Mouse (Mus musculus) midbrain, embryonic 14.5 days (tissue): ENCODE results near the gene Specc1. TPM values are rescaled to one million over a fixed set of nuclear protein-coding genes. Genes with fewer than 3 reads are reported as not detected.
A peak's percentile ranks its signal among the peaks of the same experiment; 100 is the strongest.

ENCODE experiments used
- ATAC-seq: fragments of 200-750 bp; cut with Nextera tagmentation; 2 replicates; pipeline ENCODE4 v1.8.0; 2017; ENCODE audit warnings: moderate number of reproducible peaks, moderate library complexity; ENCODE audit not compliant: low FRiP score, low TSS enrichment
- DNase-seq: peaks from one replicate; pipeline ENCODE4 v3.0.0-alpha.2; 2015
- H3K27ac ChIP-seq: fragments of 300-500 bp; sonication (generic); replicated peaks from 2 replicates; pipeline ENCODE4 v1.5.1; 2014; ENCODE audit warnings: mild to moderate bottlenecking, low read depth, low read length, moderate library complexity
- H3K27me3 ChIP-seq: fragments of 300-500 bp; sonication (generic); 2 replicates; pipeline ENCODE4 v1.6.1; 2014; ENCODE audit warnings: low read length, control low read depth, mixed read lengths; ENCODE audit not compliant: control insufficient read depth, insufficient read depth
- H3K36me3 ChIP-seq: fragments of 300-500 bp; sonication (generic); 2 replicates; pipeline ENCODE4 v1.6.1; 2014; ENCODE audit warnings: low read length, control low read depth; ENCODE audit not compliant: control insufficient read depth, insufficient read depth
- H3K4me1 ChIP-seq: fragments of 300-500 bp; sonication (generic); 2 replicates; pipeline ENCODE4 v1.6.1; 2014; ENCODE audit warnings: mild to moderate bottlenecking, antibody characterized with exemption, low read length, control low read depth; ENCODE audit not compliant: control insufficient read depth, insufficient read depth
- H3K4me2 ChIP-seq: fragments of 300-500 bp; sonication (generic); 2 replicates; pipeline ENCODE4 v1.6.1; 2014; ENCODE audit warnings: mild to moderate bottlenecking, low read length, moderate library complexity
- H3K4me3 ChIP-seq: fragments of 300-500 bp; sonication (generic); replicated peaks from 2 replicates; pipeline ENCODE4 v1.5.1; 2014; ENCODE audit warnings: low read depth, low read length
- H3K9ac ChIP-seq: fragments of 300-500 bp; sonication (generic); replicated peaks from 2 replicates; pipeline ENCODE4 v1.6.1; 2014; ENCODE audit warnings: mild to moderate bottlenecking, low read length, moderate library complexity
- H3K9me3 ChIP-seq: fragments of 300-500 bp; sonication (generic); 2 replicates; pipeline ENCODE4 v1.6.1; 2016; ENCODE audit warnings: low read length, control low read depth, mixed read lengths; ENCODE audit not compliant: control insufficient read depth
- WGBS: fragments of 180-500 bp; shearing (Covaris S2); extraction: QIAGEN DNeasy Blood & Tissue Kit; methylation state at CpG from one replicate; pipeline ENCODE4 v1.1.7; 2014; 5-methylcytosine and 5-hydroxymethylcytosine counted together
- polyA plus RNA-seq: library from polyadenylated mRNA; unstranded; fragments of >200 nt; fragmentation: Nextera tagmentation; extraction: Ambion mirVana; gene quantifications from 2 replicates; pipeline ENCODE4 v1.2.1, GENCODE M21; 2014

The Specc1 gene
- 9.7 and 16.6 TPM in 2 replicates for polyA plus RNA-seq

DNA sequence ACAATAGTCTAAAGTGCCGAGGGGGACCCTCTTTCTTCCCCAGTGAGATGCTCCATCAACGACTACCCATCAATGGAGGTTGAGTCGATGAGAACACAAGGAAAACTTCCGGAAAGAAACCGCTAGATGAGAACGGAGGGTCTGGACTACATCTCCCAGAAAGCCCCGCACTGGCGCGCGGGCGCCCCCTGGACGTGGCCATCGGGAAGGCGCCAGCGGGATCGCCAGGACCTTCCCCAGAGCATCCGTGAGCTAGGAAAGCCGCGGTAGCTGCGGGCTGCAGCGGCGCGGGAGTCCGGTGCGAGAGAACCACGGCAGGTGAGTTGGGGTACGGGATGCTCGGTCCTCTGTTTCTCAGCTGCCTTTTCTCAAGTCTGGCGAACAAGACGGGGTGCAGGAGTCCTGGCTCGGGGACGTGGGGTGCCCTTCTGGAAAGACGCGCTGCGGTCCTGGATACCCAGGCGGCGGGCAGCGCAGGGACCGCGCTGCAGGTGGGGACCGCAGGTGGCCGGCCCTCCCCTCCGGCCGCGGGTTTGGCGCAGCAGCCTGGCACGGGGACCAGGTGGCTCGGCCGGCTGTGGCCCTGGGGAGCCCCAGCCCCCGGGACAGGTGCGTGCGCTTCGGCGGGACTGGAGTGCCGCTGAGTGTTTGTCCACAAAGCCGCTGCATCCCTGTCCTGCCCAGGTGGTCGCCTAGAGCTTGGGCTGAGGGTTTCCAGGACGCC is at the start of gene Specc1:
Specc1 (plus strand) TSS at position 192 of the 724 bp plus-strand sequence.
- peak within 1 kb of the TSS; percentile 100 for H3K4me2 ChIP-seq
- H3K27ac ChIP-seq = no peak within 1 kb of the TSS
- WGBS = under 1% methylated on average over 58 of the region's 58 CpGs
- no peaks in the 10 kb centered on the region for H3K36me3 ChIP-seq
- no peaks in the 10 kb centered on the region for H3K4me1 ChIP-seq
- 0 out of 2 replicates have a peak, but pooled peaks cover 6% of the 10 kb centered on the region for H3K27me3 ChIP-seq
- ATAC-seq = peak; percentile 92
- no peaks in the 10 kb centered on the region for H3K9me3 ChIP-seq
- peak within 1 kb of the TSS; percentile 66 for H3K4me3 ChIP-seq
- peak; percentile 95 for DNase-seq
- peak within 1 kb of the TSS; percentile 52 for H3K9ac ChIP-seq

DNA sequence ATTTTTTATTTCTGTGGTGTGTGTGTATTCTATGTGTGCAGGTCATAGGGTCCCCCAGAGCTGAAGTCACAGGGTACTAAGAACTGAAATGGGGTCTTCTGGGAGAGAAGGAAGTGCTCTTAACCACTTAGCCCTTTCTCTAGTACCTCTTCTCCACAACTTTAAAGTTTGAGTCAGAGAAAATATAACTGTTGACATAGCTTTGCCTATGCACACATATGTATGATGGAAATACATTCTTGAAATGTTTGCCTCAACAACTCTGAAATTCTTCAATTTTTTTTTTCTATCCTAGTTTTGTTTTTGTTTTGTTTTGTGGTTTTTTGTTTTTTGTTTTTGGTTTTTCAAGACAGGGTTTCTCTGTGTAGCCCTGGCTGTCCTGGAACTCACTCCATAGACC is 48.2 kb upstream of the Specc1 start:
- no peak overlapping the region for H3K4me3 ChIP-seq
- H3K27ac ChIP-seq = no peak overlapping the region
- no peaks in the 10 kb centered on the region for H3K9me3 ChIP-seq
- no peak overlapping the region for H3K9ac ChIP-seq
- DNase-seq = no peak
- H3K36me3 ChIP-seq = peaks cover 50% of the 10 kb centered on the region
- no peaks in the 10 kb centered on the region for H3K27me3 ChIP-seq
- no peaks in the 10 kb centered on the region for H3K4me1 ChIP-seq
- no peak overlapping the region for H3K4me2 ChIP-seq
- no peak for ATAC-seq

DNA sequence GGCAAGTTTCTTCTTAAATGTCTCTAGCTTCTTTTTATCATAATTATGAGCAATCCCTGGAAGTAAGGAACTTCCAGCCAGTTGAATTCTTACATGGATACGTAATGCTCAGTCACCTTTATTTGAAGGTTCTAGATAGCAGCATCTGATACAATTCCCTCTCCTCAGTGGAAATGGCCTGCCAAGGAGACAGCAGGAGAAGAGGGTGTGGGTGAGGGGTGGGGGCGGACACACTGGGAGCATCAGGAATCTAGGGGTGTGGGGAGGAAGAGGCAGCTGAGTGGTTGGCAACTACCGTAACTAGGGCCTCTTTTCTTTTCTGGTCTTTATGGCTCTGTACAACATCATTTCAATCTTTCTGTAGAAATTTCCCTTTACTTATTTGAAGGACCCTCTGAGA is 36.9 kb upstream of the Specc1 start:
- H3K4me3 ChIP-seq = no peak overlapping the region
- H3K9ac ChIP-seq = no peak overlapping the region
- no peak overlapping the region for H3K27ac ChIP-seq
- no peak overlapping the region for H3K4me2 ChIP-seq
- WGBS = 94% methylated on average over 3 of the region's 3 CpGs
- H3K4me1 ChIP-seq = no peaks in the 10 kb centered on the region
- H3K9me3 ChIP-seq = no peaks in the 10 kb centered on the region
- ATAC-seq = no peak
- no peak for DNase-seq
- no peaks in the 10 kb centered on the region for H3K27me3 ChIP-seq
- peaks cover 27% of the 10 kb centered on the region for H3K36me3 ChIP-seq

DNA sequence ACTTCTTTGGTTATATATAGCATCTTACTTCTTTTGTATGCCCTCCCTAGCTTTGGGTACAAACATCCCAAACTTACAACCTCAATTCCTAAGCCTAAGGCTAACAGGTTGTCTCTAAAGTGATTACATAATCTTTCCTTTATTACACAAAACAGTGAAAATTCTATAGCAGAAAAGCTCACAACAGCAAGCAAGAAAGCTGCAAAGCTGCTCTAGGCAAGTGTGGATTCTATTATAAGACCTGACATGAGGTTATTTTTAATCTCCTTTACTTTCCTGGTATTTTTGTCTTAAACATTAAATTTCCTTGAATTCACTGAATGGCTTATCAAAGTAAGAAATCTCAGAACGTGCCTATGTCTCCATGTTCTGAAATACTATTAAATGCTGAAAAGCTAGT is 33.3 kb upstream of the Specc1 start:
- no peaks in the 10 kb centered on the region for H3K9me3 ChIP-seq
- no peak for ATAC-seq
- no peaks in the 10 kb centered on the region for H3K27me3 ChIP-seq
- no peaks in the 10 kb centered on the region for H3K4me1 ChIP-seq
- peaks cover 11% of the 10 kb centered on the region for H3K36me3 ChIP-seq
- 87% methylated on average over 1 of the region's 1 CpGs for WGBS
- no peak for DNase-seq
- no peak overlapping the region for H3K4me3 ChIP-seq
- H3K4me2 ChIP-seq = no peak overlapping the region
- no peak overlapping the region for H3K9ac ChIP-seq
- H3K27ac ChIP-seq = no peak overlapping the region

DNA sequence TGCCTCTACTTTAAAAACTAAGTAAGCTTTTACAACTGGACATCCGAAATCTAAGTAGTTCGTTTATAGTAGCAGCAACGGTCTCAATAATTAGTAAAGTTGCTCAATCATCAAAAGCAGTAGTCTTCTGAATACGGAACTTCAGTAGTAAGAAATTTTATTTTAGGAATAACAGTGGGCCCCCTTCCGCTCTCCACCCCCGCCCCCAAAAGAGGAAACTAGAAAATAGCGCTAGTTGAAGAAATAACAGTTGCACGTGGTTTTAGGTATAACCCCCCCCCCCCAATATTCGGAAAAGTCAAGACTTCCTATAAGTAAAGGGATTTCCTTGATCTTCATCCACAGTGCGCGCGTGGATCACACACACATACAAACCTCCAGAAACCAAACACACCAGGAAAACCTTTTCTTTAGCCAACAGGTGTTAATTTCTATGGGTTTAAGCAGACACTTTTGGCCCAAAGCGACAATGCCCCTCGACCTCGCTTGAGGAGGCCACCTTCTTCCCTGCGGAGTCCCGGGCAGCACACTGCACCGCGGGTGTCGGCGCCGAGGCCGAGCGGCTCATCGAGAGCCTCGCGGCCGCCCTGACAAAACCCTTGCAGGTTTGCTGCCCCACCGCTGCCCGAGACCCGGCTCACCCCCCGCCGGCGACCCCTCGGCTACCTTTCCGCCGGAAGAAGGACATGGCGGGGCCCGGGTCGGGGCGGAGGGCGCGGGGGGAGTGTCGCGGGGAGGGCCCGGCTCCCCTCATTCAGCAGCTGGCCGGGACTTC is 27.1 kb upstream of the Specc1 start:
- 3% methylated on average over 47 of the region's 47 CpGs for WGBS
- Histone ChIP-seq H3K27ac (peak overlapping the region; percentile 95), H3K9ac (peak overlapping the region; percentile 87), H3K4me2 (peak overlapping the region; percentile 70), H3K4me3 (peak overlapping the region; percentile 97), H3K36me3 (no peaks in the 10 kb centered on the region), H3K27me3 (no peaks in the 10 kb centered on the region), H3K9me3 (no peaks in the 10 kb centered on the region), H3K4me1 (peaks cover 16% of the 10 kb centered on the region)
- ATAC-seq (peak; percentile 77), DNase-seq (no peak)

DNA sequence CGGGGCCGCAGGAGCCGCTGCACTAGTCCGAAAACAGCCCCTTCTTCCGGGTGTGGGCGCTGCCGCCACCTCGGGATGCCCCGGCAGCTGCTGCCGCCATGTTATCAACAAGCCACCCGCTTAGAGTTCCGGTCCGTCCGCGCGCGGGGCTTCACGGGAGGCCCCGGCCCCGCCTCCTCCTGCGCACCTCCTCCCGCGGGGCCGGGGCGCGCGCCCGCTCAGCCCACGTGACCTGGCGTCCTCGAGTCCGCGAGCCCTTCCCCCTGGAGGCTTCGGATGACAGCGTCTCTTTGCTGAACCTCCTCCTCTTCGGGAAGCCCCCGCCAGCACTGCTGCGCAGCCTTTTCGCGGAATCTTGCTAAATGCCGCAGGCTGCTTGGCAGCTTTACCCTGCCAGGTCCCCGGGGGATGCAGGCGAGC is 26.5 kb upstream of the Specc1 start, which contains the start of gene Akap10:
Akap10 (minus strand) TSS at position 155 of the 420 bp plus-strand sequence.
- peak; percentile 93 for ATAC-seq
- H3K36me3 ChIP-seq = no peaks in the 10 kb centered on the region
- H3K27me3 ChIP-seq = no peaks in the 10 kb centered on the region
- no peaks in the 10 kb centered on the region for H3K9me3 ChIP-seq
- H3K27ac ChIP-seq = peak within 1 kb of the TSS; percentile 95
- H3K4me3 ChIP-seq = peak within 1 kb of the TSS; percentile 97
- DNase-seq = peak; percentile 99
- whole genome bisulfite sequencing = under 1% methylated on average over 43 of the region's 43 CpGs
- peaks cover 16% of the 10 kb centered on the region for H3K4me1 ChIP-seq
- peak within 1 kb of the TSS; percentile 87 for H3K9ac ChIP-seq
- H3K4me2 ChIP-seq = peak within 1 kb of the TSS; percentile 70

DNA sequence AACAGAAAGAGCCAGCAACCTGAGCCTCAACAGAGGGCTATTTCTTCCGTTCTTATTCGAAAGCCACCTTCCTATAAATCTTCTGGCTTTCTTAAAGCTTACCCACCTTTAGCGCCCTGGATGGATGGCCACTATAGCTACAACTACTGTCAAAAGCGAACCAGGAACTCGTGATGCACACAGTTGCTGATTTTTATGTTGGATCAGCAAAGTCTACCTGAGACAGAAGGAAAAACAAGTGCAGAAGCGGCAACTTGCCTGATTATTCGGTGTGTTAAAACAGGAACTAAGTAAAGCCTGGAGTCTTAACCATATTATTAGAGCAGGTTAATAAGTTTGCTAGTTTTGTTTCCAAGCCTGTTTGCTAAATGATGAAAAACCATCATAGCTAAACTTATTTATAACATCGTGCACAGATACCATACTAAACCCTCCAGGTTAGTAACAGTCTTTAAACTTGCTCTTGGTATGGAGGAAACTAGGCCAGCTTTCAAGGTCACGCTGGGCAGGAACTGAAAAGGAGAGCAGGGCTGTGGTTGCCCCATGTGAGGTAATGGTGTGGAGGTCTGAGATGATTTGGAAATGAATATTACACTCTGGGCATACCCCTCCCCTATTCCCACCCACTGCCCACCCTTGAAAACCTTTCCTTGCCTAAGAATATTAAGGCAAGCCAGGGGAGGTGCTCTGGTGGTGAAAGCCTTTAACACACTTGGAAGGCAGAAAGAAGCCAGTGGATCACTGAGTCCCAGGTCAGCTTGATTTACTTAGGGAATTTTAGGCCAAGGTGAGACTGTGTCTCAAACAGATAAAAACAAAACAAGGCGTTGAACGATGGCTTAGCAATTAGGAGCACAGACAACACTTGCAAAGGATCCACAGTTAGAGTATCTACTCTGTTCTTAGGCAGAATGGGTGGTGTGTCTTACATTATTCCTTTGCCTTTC is 25.6 kb upstream of the Specc1 start:
- peak; percentile 2 for DNase-seq
- peak; percentile 44; the same call in 1 of the 2 replicates for ATAC-seq
- Histone ChIP-seq H3K27me3 (no peaks in the 10 kb centered on the region), H3K4me2 (peak overlapping the region; percentile 68), H3K36me3 (no peaks in the 10 kb centered on the region), H3K27ac (peak overlapping the region; percentile 95), H3K9ac (peak overlapping the region; percentile 87), H3K4me3 (peak overlapping the region; percentile 97), H3K9me3 (no peaks in the 10 kb centered on the region), H3K4me1 (peaks cover 16% of the 10 kb centered on the region)
- WGBS = 23% methylated on average over 11 of the region's 11 CpGs

DNA sequence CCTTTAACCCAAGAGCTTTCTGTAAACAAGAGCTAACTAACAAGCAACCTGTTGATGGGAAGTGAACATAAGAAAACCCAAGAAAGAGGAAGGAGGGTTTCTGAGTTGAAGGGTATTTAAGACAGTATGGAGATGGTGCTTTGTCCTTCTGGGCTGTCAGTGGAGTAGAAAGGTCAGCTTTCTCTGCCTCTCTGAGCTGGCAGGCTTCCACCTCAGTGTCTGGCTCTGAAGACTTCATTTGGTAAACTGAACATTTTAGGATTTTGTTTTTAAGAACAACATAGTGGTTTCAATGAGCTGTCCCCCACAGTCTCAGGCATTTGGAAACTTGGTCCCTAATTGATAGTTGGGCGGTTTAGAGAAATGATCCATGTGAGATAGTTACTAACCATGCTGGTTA is 18.8 kb upstream of the Specc1 start:
- Histone ChIP-seq H3K4me2 (no peak overlapping the region), H3K9me3 (no peaks in the 10 kb centered on the region), H3K4me1 (no peaks in the 10 kb centered on the region), H3K9ac (no peak overlapping the region), H3K27ac (no peak overlapping the region), H3K4me3 (no peak overlapping the region), H3K27me3 (no peaks in the 10 kb centered on the region), H3K36me3 (no peaks in the 10 kb centered on the region)
- WGBS = 92% methylated on average over 1 of the region's 1 CpGs
- DNase-seq = no peak
- no peak for ATAC-seq
